Mouse (Mus musculus): Measurements from ENCODE around the gene Rbm15b.

The Rbm15b gene

GRCm38 (mm10) chr9:106884996-106885900, 2.0 kb downstream of the Rbm15b start:
- DNase-seq (ENCODE audit: low spot score in 2 of 2): peak in 1 of 2 experiments; percentile 42

- DNase-seq (ENCODE audit: low spot score in 2 of 2): no peak
Observed at GRCm38 (mm10) chr9:106884306-106884705, 2.9 kb downstream of the Rbm15b start.

GRCm38 (mm10) chr9:106883085-106883484, 4.1 kb downstream of the Rbm15b start:
- DNase-seq (ENCODE audit: low spot score in 2 of 2): no peak

- no peak for DNase-seq (ENCODE audit: low spot score in 2 of 2)
Observed at GRCm38 (mm10) chr9:106882176-106882575, 5.1 kb downstream of the Rbm15b start.

GRCm38 (mm10) chr9:106881071-106881755, 6.0 kb downstream of the Rbm15b start:
- no peak for DNase-seq (ENCODE audit: low spot score in 2 of 2)

- DNase-seq (ENCODE audit: low spot score in 2 of 2): no peak
Observed at GRCm38 (mm10) chr9:106879471-106879870, 7.8 kb downstream of the Rbm15b start.

GRCm38 (mm10) chr9:106876666-106877065, 10.6 kb downstream of the Rbm15b start:
- DNase-seq (ENCODE audit: low spot score in 2 of 2): no peak

- no peak for DNase-seq (ENCODE audit: low spot score in 2 of 2)
Observed at GRCm38 (mm10) chr9:106874216-106874615, 13.0 kb downstream of the Rbm15b start.

GRCm38 (mm10) chr9:106858036-106858435, 29.2 kb downstream of the Rbm15b start:
- DNase-seq (ENCODE audit: low spot score in 2 of 2): no peak

GRCm38 (mm10) chr9:106856664-106857063, 30.6 kb downstream of the Rbm15b start:
- DNase-seq (ENCODE audit: low spot score in 2 of 2): no peak

- no peak for DNase-seq (ENCODE audit: low spot score in 2 of 2)
Observed at GRCm38 (mm10) chr9:106842800-106843199, 44.4 kb downstream of the Rbm15b start.

- no peak for DNase-seq (ENCODE audit: low spot score in 2 of 2)
Observed at GRCm38 (mm10) chr9:106840569-106840968, 46.7 kb downstream of the Rbm15b start.
